Mouse (Mus musculus): ENCODE measurements around the gene Rbm42. TPM values are rescaled to one million over a fixed set of nuclear protein-coding genes. Genes with fewer than 3 reads are reported as not detected.
A peak's percentile ranks its signal among the peaks of the same experiment; 100 is the strongest.

Rbm42 gene
- 10 to 100 TPM; 49.1 to 53.1 TPM for total RNA-seq (2021)
- long read RNA-seq, experiment 1, transcript Rbm42-201 (10 exons, 1,784 nt): minor isoform, 62 of 134 reads
- long read RNA-seq, experiment 1, transcript Rbm42-202 (9 exons, 1,526 nt): major isoform, 64 of 134 reads
- long read RNA-seq, experiment 1, partial matches to known transcripts: 4 of 134 reads
- long read RNA-seq, experiment 1, other reads (novel, unspliced or antisense): 4 of 134 reads
- long read RNA-seq, experiment 2, transcript Rbm42-202 (9 exons, 1,526 nt): minor isoform, 39 of 100 reads
- long read RNA-seq, experiment 2, transcript Rbm42-201 (10 exons, 1,784 nt): major isoform, 49 of 100 reads
- long read RNA-seq, experiment 2, partial matches to known transcripts: 6 of 100 reads
- long read RNA-seq, experiment 2, other reads (novel, unspliced or antisense): 6 of 100 reads

GRCm38 (mm10) chr7:30649591-30650540, at the start of gene Rbm42:
Gene Rbm42 (minus strand): TSS chr7:30650317.
- intact Hi-C loops (cut with DNase I): no loop called here

GRCm38 (mm10) chr7:30698589-30698988, 48.5 kb upstream of the Rbm42 start, which contains the start of gene 2200002J24Rik:
Gene 2200002J24Rik (plus strand): TSS chr7:30698926.
- intact Hi-C loops (cut with DNase I): no loop called here
- DNase-seq: no peak

More at GRCm38 (mm10) chr7:30649591-30650540, at the start of gene Rbm42:
- DNase-seq: peak; percentile 96 to 98

- no peak for DNase-seq
- intact Hi-C loops (cut with DNase I): no loop called here
Observed at GRCm38 (mm10) chr7:30698101-30698500, 48.0 kb upstream of the Rbm42 start.

GRCm38 (mm10) chr7:30688325-30688724, 38.2 kb upstream of the Rbm42 start:
- intact Hi-C loops (cut with DNase I): no loop called here
- no peak for DNase-seq

- no peak for DNase-seq
- intact Hi-C loops (cut with DNase I): no loop called here
Observed at GRCm38 (mm10) chr7:30683425-30683824, 33.3 kb upstream of the Rbm42 start.

GRCm38 (mm10) chr7:30681897-30682296, 31.8 kb upstream of the Rbm42 start:
- intact Hi-C loops (cut with DNase I): no loop called here
- peak; percentile 23 to 40 for DNase-seq

GRCm38 (mm10) chr7:30678263-30678975, 28.3 kb upstream of the Rbm42 start:
- intact Hi-C loops (cut with DNase I): loop anchor here (5.0 kb wide), 1 partner anchor 179 kb away; the partner anchor contains the start of gene Ffar3
- peak; percentile 76 to 78 for DNase-seq

- intact Hi-C loops (cut with DNase I): no loop called here
- no peak for DNase-seq
Observed at GRCm38 (mm10) chr7:30671480-30671879, 21.4 kb upstream of the Rbm42 start, which contains the start of gene Pmis2. Gene Pmis2 (minus strand): TSS chr7:30671605.

- DNase-seq: no peak
- intact Hi-C loops (cut with DNase I): loop anchor here (5.0 kb wide), 1 partner anchor 58 kb away; the partner anchor contains the start of gene Tmem147
Observed at GRCm38 (mm10) chr7:30669229-30669628, 19.1 kb upstream of the Rbm42 start.

GRCm38 (mm10) chr7:30665321-30665720, 15.2 kb upstream of the Rbm42 start:
- DNase-seq: no peak
- intact Hi-C loops (cut with DNase I): loop anchor here (5.0 kb wide), 1 partner anchor 62 kb away; the partner anchor contains the start of gene Tmem147

- peak; percentile 87 to 95 for DNase-seq
- intact Hi-C loops (cut with DNase I): loop anchor here (5.0 kb wide), 1 partner anchor 63 kb away; the partner anchor contains the start of gene Tmem147
Observed at GRCm38 (mm10) chr7:30664529-30665200, 14.5 kb upstream of the Rbm42 start, which contains the start of gene Haus5. Gene Haus5 (minus strand): TSS chr7:30664994.

- intact Hi-C loops (cut with DNase I): no loop called here
- DNase-seq: no peak
Observed at GRCm38 (mm10) chr7:30639083-30639482, 11.0 kb downstream of the Rbm42 start.

GRCm38 (mm10) chr7:30636395-30636794, 13.7 kb downstream of the Rbm42 start:
- no peak for DNase-seq
- intact Hi-C loops (cut with DNase I): no loop called here

- DNase-seq: no peak
- intact Hi-C loops (cut with DNase I): no loop called here
Observed at GRCm38 (mm10) chr7:30635752-30636151, 14.4 kb downstream of the Rbm42 start, which contains the start of gene Etv2. Gene Etv2 (minus strand): TSS chr7:30635852.

- intact Hi-C loops (cut with DNase I): no loop called here
- DNase-seq: peak; percentile 40 to 64
Observed at GRCm38 (mm10) chr7:30634621-30635020, 15.5 kb downstream of the Rbm42 start.

- DNase-seq: no peak
- intact Hi-C loops (cut with DNase I): no loop called here
Observed at GRCm38 (mm10) chr7:30633762-30634412, 16.2 kb downstream of the Rbm42 start.

- DNase-seq: no peak
- intact Hi-C loops (cut with DNase I): no loop called here
Observed at GRCm38 (mm10) chr7:30629013-30629412, 21.1 kb downstream of the Rbm42 start.

GRCm38 (mm10) chr7:30626647-30627046, 23.5 kb downstream of the Rbm42 start:
- intact Hi-C loops (cut with DNase I): no loop called here

More at GRCm38 (mm10) chr7:30626647-30627046, 23.5 kb downstream of the Rbm42 start:
- no peak for DNase-seq
